Mouse (Mus musculus) lung, adult 2 months (tissue): ENCODE data around the gene B230217C12Rik. TPM values are rescaled to one million over a fixed set of nuclear protein-coding genes. Genes with fewer than 3 reads are reported as not detected.
A peak's percentile ranks its signal among the peaks of the same experiment; 100 is the strongest.

Source experiments
- DNase-seq: peaks from one replicate; pipeline ENCODE4 v3.0.0; 2022
- H3K4me1 ChIP-seq: fragments of 200-500 bp; 2 replicates; pipeline ENCODE4 v1.6.1; 2011; ENCODE audit warnings: low read length; ENCODE audit not compliant: control insufficient read depth, insufficient read depth
- H3K4me3 ChIP-seq: fragments of 200-500 bp; replicated peaks from 2 replicates; pipeline ENCODE3; 2011; ENCODE audit warnings: low read depth, mild to moderate bottlenecking, control low read depth, low read length; ENCODE audit errors: extremely low read depth
- CTCF ChIP-seq: fragments of 200-500 bp; IDR thresholded peaks from 2 replicates; pipeline ENCODE4 v1.5.1; 2011; ENCODE audit warnings: mild to moderate bottlenecking, low read length, control low read depth; ENCODE audit not compliant: insufficient read depth
- POLR2A ChIP-seq: fragments of 200-500 bp; IDR thresholded peaks from 2 replicates; pipeline ENCODE4 v1.6.1; 2011; ENCODE audit warnings: low read depth, mild to moderate bottlenecking, control low read depth, low read length, borderline replicate concordance; ENCODE audit errors: extremely low read depth
- WGBS: fragments of 180-500 bp; shearing (Covaris S2); methylation state at CpG from one replicate; pipeline ENCODE4 v1.1.7; 2018; 5-methylcytosine and 5-hydroxymethylcytosine counted together
- polyA plus RNA-seq: library from polyadenylated mRNA; depleted of rRNA; stranded (reverse); fragments of >200 nt; gene quantifications from 2 replicates; pipeline ENCODE4 v1.2.3, GENCODE M21; 2012

Gene B230217C12Rik
- polyA plus RNA-seq, 1 experiment: 4.5 TPM

GRCm38 (mm10) chr11:97808621-97809234 is 31.9 kb upstream of the B230217C12Rik start:
- H3K4me1 ChIP-seq: peaks cover 70% of the 10 kb centered on the region
- H3K4me3 ChIP-seq: no peak overlapping the region
- WGBS: 36% methylated on average over 5 of the region's 5 CpGs
- no peak for TF ChIP-seq CTCF
- no peak for TF ChIP-seq POLR2A
- no peak for DNase-seq

DNA sequence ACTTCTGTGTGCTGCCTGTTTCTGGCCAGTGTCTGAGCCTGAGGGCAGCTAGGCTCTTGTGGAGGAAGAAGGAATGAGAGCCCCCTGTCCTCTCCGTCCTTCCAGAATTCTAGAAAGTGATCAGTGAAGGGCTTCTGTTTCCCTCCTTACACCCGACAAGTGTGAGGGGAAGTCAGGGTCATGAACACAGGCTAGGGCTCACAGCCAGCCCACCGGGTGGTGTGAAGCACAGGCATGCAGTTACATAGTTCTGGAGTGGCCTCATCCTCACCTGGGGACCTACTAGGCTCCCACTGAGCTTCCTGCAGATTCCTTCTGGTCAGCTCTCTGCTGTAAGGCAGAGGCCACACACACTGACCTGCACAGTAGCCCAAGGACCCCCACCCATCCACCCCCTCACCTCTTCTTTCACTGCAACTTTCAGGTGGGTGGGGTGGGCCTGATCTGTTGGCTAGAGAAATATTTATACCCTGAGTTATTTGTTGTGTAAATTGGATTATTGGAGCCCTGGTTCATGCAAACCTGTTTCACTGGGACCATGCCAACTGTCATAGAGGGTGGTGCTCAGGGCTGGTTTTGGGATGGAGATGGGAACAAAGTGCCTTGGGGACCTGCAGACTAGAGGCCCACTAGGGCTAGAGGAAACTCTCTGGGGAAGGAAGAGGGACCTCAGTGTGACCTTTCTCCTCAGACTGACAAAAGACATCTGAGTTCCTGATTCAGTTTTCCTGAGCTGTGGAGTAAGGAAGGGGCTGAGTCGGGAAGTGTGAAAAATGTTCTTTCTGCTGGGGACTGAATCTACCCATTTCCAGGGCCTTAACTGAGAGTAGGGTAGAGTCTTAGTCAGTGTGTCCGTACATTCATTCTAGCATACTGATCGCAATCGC is 31.1 kb upstream of the B230217C12Rik start:
- DNase-seq: peak; percentile 10
- H3K4me1 ChIP-seq: peaks cover 69% of the 10 kb centered on the region
- no peak for TF ChIP-seq CTCF
- TF ChIP-seq POLR2A: no peak
- H3K4me3 ChIP-seq: no peak overlapping the region
- WGBS: 29% methylated on average over 7 of the region's 7 CpGs

- 49% methylated on average over 7 of the region's 7 CpGs for whole genome bisulfite sequencing
- H3K4me1 ChIP-seq: peaks cover 63% of the 10 kb centered on the region
- H3K4me3 ChIP-seq: no peak overlapping the region
- no peak for DNase-seq
- no peak for TF ChIP-seq POLR2A
- TF ChIP-seq CTCF: no peak
Measured at GRCm38 (mm10) chr11:97810356-97810755, 30.2 kb upstream of the B230217C12Rik start.

GRCm38 (mm10) chr11:97810970-97811369 is 29.6 kb upstream of the B230217C12Rik start:
- Histone ChIP-seq H3K4me3 (no peak overlapping the region), H3K4me1 (peaks cover 59% of the 10 kb centered on the region)
- 38% methylated on average over 3 of the region's 3 CpGs for WGBS
- TF ChIP-seq POLR2A (no peak), CTCF (no peak)
- DNase-seq: no peak

- no peak for DNase-seq
- WGBS: 46% methylated on average over 13 of the region's 13 CpGs
- no peak for TF ChIP-seq POLR2A
- no peak for TF ChIP-seq CTCF
- Histone ChIP-seq H3K4me1 (peaks cover 60% of the 10 kb centered on the region), H3K4me3 (no peak overlapping the region)
Measured at GRCm38 (mm10) chr11:97811569-97812362, 28.8 kb upstream of the B230217C12Rik start.

DNA sequence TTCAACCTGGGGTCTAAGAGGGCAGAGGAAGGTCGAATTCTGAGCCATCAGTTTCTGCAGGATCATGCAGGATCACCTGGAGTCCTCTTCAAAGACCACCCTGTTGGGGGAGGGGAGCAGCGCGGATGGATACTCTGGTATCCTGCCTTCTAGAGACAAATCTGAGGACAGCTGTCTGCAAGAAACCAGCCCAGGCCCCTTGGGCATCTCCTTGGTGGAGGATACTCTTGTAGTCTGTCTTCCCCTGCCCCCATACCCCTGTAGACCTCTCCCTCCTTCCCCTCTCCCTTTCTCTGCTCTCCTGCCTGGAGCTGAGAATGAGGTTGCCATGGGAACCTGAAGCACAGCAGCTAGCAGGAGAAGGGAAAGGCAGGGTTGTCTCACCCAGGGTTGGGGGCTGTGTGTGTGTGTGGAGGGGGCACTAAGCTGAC is 28.1 kb upstream of the B230217C12Rik start:
- H3K4me1 ChIP-seq: peaks cover 66% of the 10 kb centered on the region
- WGBS: 69% methylated on average over 3 of the region's 3 CpGs
- no peak for DNase-seq
- no peak overlapping the region for H3K4me3 ChIP-seq
- no peak for TF ChIP-seq POLR2A
- TF ChIP-seq CTCF: no peak

- Histone ChIP-seq H3K4me1 (peaks cover 64% of the 10 kb centered on the region), H3K4me3 (no peak overlapping the region)
- DNase-seq: no peak
- whole genome bisulfite sequencing: 36% methylated on average over 7 of the region's 7 CpGs
- no peak for TF ChIP-seq POLR2A
- TF ChIP-seq CTCF: no peak
Measured at GRCm38 (mm10) chr11:97813085-97813484, 27.5 kb upstream of the B230217C12Rik start.

- Histone ChIP-seq H3K4me3 (no peak overlapping the region), H3K4me1 (peaks cover 64% of the 10 kb centered on the region)
- WGBS: 35% methylated on average over 17 of the region's 17 CpGs
- TF ChIP-seq POLR2A: no peak
- no peak for DNase-seq
Measured at GRCm38 (mm10) chr11:97813746-97814515, 26.6 kb upstream of the B230217C12Rik start.

DNA sequence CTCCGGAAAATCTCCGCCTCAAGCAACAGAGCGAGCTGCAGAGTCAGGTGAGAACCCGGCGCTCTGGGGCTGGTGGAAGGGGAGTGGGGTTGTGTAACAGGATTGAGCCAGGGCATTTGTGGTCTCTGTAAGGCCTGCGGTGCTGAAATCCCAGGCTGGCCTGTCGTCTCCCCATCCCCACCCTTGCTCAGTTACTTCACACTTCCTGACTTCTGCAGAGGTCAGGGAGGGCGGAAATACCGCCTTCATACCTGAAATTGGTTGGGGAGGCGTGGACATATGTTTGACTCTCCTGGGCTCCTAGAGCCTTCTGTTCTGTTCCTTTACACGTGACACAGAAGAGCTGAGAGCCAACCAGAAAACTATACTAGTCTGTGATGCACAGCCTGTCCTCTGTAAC is 24.8 kb upstream of the B230217C12Rik start:
- TF ChIP-seq POLR2A: no peak
- no peak for TF ChIP-seq CTCF
- H3K4me3 ChIP-seq: no peak overlapping the region
- no peak for DNase-seq
- H3K4me1 ChIP-seq: peaks cover 62% of the 10 kb centered on the region
- WGBS: 67% methylated on average over 11 of the region's 11 CpGs
